Mouse (Mus musculus): Measurements from ENCODE around the gene Atg101. TPM values are rescaled to one million over a fixed set of nuclear protein-coding genes. Genes with fewer than 3 reads are reported as not detected.

The Atg101 gene
- polyA plus RNA-seq (2014; fragmentation: Illumina TruSeq; extraction: RNeasy Lipid Tissue Mini Kit (QIAGEN cat#74804)): not detected

GRCm38 (mm10) chr15:101283911-101284750 lies at the start of gene Atg101:
TSS of gene Atg101 (plus strand) at chr15:101284272.

DNA sequence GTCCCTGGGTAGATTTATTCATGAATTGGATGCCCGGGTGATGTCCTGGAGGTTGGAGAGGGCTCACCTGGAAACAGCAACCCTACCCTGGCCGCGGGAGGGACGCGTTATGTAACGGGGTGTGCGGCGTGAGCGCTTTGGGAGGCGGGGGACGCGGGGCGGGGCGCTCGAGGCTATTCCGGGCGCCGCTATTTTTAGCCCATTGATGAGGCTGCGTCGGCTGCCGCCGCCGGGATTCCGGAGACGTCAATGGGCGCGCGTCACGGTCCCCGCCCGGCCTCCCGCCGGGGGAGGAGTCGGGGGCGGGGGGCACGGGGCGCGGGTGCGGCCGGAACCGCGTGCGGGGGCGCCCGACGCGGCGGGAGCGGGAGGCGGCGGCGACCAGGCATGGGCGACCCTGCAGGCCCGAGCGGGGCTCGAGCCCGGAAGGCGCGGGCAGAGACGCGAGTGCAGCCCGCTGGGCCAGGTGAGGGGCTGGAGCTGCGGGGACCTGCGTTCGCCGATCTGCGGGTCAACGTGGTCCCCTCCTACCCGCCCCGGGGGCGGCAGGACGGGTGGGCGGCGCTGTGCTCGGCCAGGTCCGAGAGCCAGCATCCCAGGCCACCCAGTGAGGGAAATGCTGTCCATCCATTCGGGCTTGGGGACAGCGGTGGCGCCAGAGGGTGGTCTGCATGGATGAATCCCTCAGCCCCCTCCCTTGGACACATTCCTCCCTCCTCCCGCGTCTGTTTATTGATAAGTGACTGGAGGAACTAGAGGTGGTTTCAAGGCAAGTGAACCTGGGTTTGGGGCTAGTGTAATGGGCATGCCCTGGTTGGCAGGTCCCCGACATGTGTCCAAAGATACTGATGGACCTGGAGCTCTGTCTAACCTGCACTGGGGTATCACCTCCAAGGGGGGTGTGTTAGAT lies 29.9 kb upstream of the Atg101 start, which contains the start of gene Nr4a1:
Gene Nr4a1, plus strand, starts transcription at position 384 of the 910 bp plus-strand sequence.

GRCm38 (mm10) chr15:101293025-101293621 lies 9.1 kb downstream of the Atg101 start, which contains the start of gene 6030408B16Rik:
TSS of gene 6030408B16Rik (plus strand) at chr15:101293212.

Other genes with a start within 250 kb of the Atg101 start
- gene Gm47841, start 236.9 kb upstream of the Atg101 start, polyA plus RNA-seq (2014; fragmentation: Illumina TruSeq; extraction: RNeasy Lipid Tissue Mini Kit (QIAGEN cat#74804)): not detected
- gene Fignl2, start 205.7 kb upstream of the Atg101 start, polyA plus RNA-seq (2014; fragmentation: Illumina TruSeq; extraction: RNeasy Lipid Tissue Mini Kit (QIAGEN cat#74804)): 1.1 TPM
- gene Ankrd33, start 168.5 kb upstream of the Atg101 start, polyA plus RNA-seq (2014; fragmentation: Illumina TruSeq; extraction: RNeasy Lipid Tissue Mini Kit (QIAGEN cat#74804)): not detected
- gene Acvrl1, start 155.8 kb upstream of the Atg101 start, polyA plus RNA-seq (2014; fragmentation: Illumina TruSeq; extraction: RNeasy Lipid Tissue Mini Kit (QIAGEN cat#74804)): 1.4 TPM
- 8.6 TPM for gene Acvr1b, start 110.2 kb upstream of the Atg101 start, polyA plus RNA-seq (2014; fragmentation: Illumina TruSeq; extraction: RNeasy Lipid Tissue Mini Kit (QIAGEN cat#74804))
- 0.60 TPM for gene Grasp, start 60.1 kb upstream of the Atg101 start, polyA plus RNA-seq (2014; fragmentation: Illumina TruSeq; extraction: RNeasy Lipid Tissue Mini Kit (QIAGEN cat#74804))
- gene Nr4a1, start 30.0 kb upstream of the Atg101 start, polyA plus RNA-seq (2014; fragmentation: Illumina TruSeq; extraction: RNeasy Lipid Tissue Mini Kit (QIAGEN cat#74804)): 2.3 TPM
- 1.1 TPM for gene 6030408B16Rik, start 8.9 kb downstream of the Atg101 start, polyA plus RNA-seq (2014; fragmentation: Illumina TruSeq; extraction: RNeasy Lipid Tissue Mini Kit (QIAGEN cat#74804))
- 0.31 TPM for gene Krt80, start 85.9 kb downstream of the Atg101 start, polyA plus RNA-seq (2014; fragmentation: Illumina TruSeq; extraction: RNeasy Lipid Tissue Mini Kit (QIAGEN cat#74804))
- 1.5 TPM for gene Krt7, start 126.8 kb downstream of the Atg101 start, polyA plus RNA-seq (2014; fragmentation: Illumina TruSeq; extraction: RNeasy Lipid Tissue Mini Kit (QIAGEN cat#74804))
- gene Krt87, start 154.5 kb downstream of the Atg101 start, polyA plus RNA-seq (2014; fragmentation: Illumina TruSeq; extraction: RNeasy Lipid Tissue Mini Kit (QIAGEN cat#74804)): not detected
- gene Krt88, start 163.5 kb downstream of the Atg101 start, polyA plus RNA-seq (2014; fragmentation: Illumina TruSeq; extraction: RNeasy Lipid Tissue Mini Kit (QIAGEN cat#74804)): not detected
- gene Krt81, start 179.5 kb downstream of the Atg101 start, polyA plus RNA-seq (2014; fragmentation: Illumina TruSeq; extraction: RNeasy Lipid Tissue Mini Kit (QIAGEN cat#74804)): not detected
- not detected for gene Krt86, start 189.2 kb downstream of the Atg101 start, polyA plus RNA-seq (2014; fragmentation: Illumina TruSeq; extraction: RNeasy Lipid Tissue Mini Kit (QIAGEN cat#74804))
- gene Krt83, start 207.2 kb downstream of the Atg101 start, polyA plus RNA-seq (2014; fragmentation: Illumina TruSeq; extraction: RNeasy Lipid Tissue Mini Kit (QIAGEN cat#74804)): not detected
- not detected for gene Gm49425, start 233.0 kb downstream of the Atg101 start, polyA plus RNA-seq (2014; fragmentation: Illumina TruSeq; extraction: RNeasy Lipid Tissue Mini Kit (QIAGEN cat#74804))
- gene Krt84, start 248.5 kb downstream of the Atg101 start, polyA plus RNA-seq (2014; fragmentation: Illumina TruSeq; extraction: RNeasy Lipid Tissue Mini Kit (QIAGEN cat#74804)): 1.2 TPM

Data from ovary, adult 10 weeks (tissue).